In genomic region chr5:117115836-117116366, GRCm38 (mm10) we compare ENCODE assay signal across 7 mouse cellular contexts. TPM values are rescaled to one million over a fixed set of nuclear protein-coding genes. Genes with fewer than 3 reads are reported as not detected.
DNase-seq lines count a peak whose midpoint lies in the region; ATAC-seq and TF ChIP-seq lines count a peak whose summit lies in the region.

Suds3 (minus strand) TSS chr5:117116113.

- H3K4me1 ChIP-seq in intestine, postnatal 0 days (replicated peaks; ENCODE audit: control insufficient read depth, insufficient read depth, low read length): no peaks in the 10 kb centered on the region
- peaks cover 10% of the 10 kb centered on the region for H3K4me1 ChIP-seq in midbrain, embryonic 12.5 days
- H3K4me1 ChIP-seq in small intestine, adult 2 months (ENCODE audit: control insufficient read depth, insufficient read depth, insufficient read length, low read length): peaks cover 4% of the 10 kb centered on the region; the same call in 1 of the 2 replicates

- peak within 1 kb of the TSS; percentile 89 for H3K27ac ChIP-seq in intestine, postnatal 0 days (ENCODE audit: low read depth, low read length)
- H3K27ac ChIP-seq in midbrain, embryonic 12.5 days (replicated peaks): peak within 1 kb of the TSS; percentile 85
- peak within 1 kb of the TSS; percentile 86 for H3K27ac ChIP-seq in small intestine, adult 2 months (ENCODE audit: insufficient read depth, low read depth, low read length)

- DNase-seq in adrenal gland, adult 8-10 months: peak; percentile 93
- peak; percentile 93 for DNase-seq in embryo, embryonic 9.5 days (ENCODE audit: extremely low spot score)
- DNase-seq in gonadal fat pad, adult 2 months (ENCODE audit: low read depth): no peak
- peak; percentile 95 for DNase-seq in left cerebral cortex, postnatal 4 days

- H3K9me3 ChIP-seq in intestine, postnatal 0 days (ENCODE audit: control insufficient read depth): no peaks in the 10 kb centered on the region
- no peaks in the 10 kb centered on the region for H3K9me3 ChIP-seq in midbrain, embryonic 12.5 days

- TF ChIP-seq CTCF in intestine, postnatal 0 days (IDR thresholded peaks at IDR 0.05; ENCODE audit: low read depth): peak; percentile 96
- peak; percentile 95 for TF ChIP-seq CTCF in small intestine, adult 2 months (IDR thresholded peaks at IDR 0.05; ENCODE audit: extremely low read depth, insufficient read length, insufficient replicate concordance, low read depth, low read length)

- peaks cover 22% of the 10 kb centered on the region for H3K36me3 ChIP-seq in intestine, postnatal 0 days (ENCODE audit: control insufficient read depth, insufficient read depth)
- H3K36me3 ChIP-seq in midbrain, embryonic 12.5 days: peaks cover 28% of the 10 kb centered on the region
- H3K36me3 ChIP-seq in small intestine, adult 2 months (ENCODE audit: control insufficient read depth, insufficient read depth, low read length): peaks cover 20% of the 10 kb centered on the region

- under 1% methylated on average over 58 of the region's 59 CpGs for WGBS in intestine, postnatal 0 days
- WGBS in midbrain, embryonic 12.5 days: under 1% methylated on average over 59 of the region's 59 CpGs
- 2% methylated on average over 59 of the region's 59 CpGs for WGBS in small intestine, adult 2 months

- H3K4me3 ChIP-seq in intestine, postnatal 0 days (ENCODE audit: low read depth, low read length): peak within 1 kb of the TSS; percentile 85
- peak within 1 kb of the TSS; percentile 96 for H3K4me3 ChIP-seq in midbrain, embryonic 12.5 days
- H3K4me3 ChIP-seq in small intestine, adult 2 months (ENCODE audit: low read depth, low read length): peak within 1 kb of the TSS; percentile 86

- intact Hi-C loops in left cerebral cortex, postnatal 4 days (cut with DNase I): loop anchor here (5.0 kb wide), 1 partner anchor 126 kb away; no protein-coding TSS in a partner anchor

- peak; percentile 42 for TF ChIP-seq POLR2A in small intestine, adult 2 months (IDR thresholded peaks at IDR 0.05; ENCODE audit: low read depth, low read length)

- peak; percentile 71 for ATAC-seq in intestine, postnatal 0 days
- peak; percentile 76 for ATAC-seq in midbrain, embryonic 12.5 days (ENCODE audit: low FRiP score, low read depth)

- peak within 1 kb of the TSS; percentile 95 for H3K9ac ChIP-seq in intestine, postnatal 0 days (ENCODE audit: low read depth, low read length)
- peak within 1 kb of the TSS; percentile 89 for H3K9ac ChIP-seq in midbrain, embryonic 12.5 days (replicated peaks)

- no peaks in the 10 kb centered on the region for H3K27me3 ChIP-seq in intestine, postnatal 0 days (replicated peaks; ENCODE audit: control insufficient read depth, insufficient read depth, low read length)
- H3K27me3 ChIP-seq in midbrain, embryonic 12.5 days: peaks cover 5% of the 10 kb centered on the region
- no peaks in the 10 kb centered on the region for H3K27me3 ChIP-seq in small intestine, adult 2 months (ENCODE audit: control insufficient read depth, insufficient read depth, low read length)

- H3K4me2 ChIP-seq in intestine, postnatal 0 days (replicated peaks; ENCODE audit: low read depth): peak within 1 kb of the TSS; percentile 88
- H3K4me2 ChIP-seq in midbrain, embryonic 12.5 days (replicated peaks): peak within 1 kb of the TSS; percentile 96

RNA-seq across cellular contexts. Expression of gene Suds3, which starts in this region (rescaled TPM):
- 100 to 1,000 TPM; 108 to 130 (median 123) TPM for total RNA-seq in adrenal gland, adult 8-10 months (2022)
- polyA plus RNA-seq in gonadal fat pad, adult 2 months (2012; rRNA removed): 63.0 and 65.4 TPM in 2 replicates
- 41.8 and 47.2 TPM in 2 replicates for polyA plus RNA-seq in intestine, postnatal 0 days (2015; fragmentation: Nextera tagmentation; extraction: Ambion mirVana)
- total RNA-seq in left cerebral cortex, postnatal 4 days (2021): 10 to 100 TPM; 81.4 to 81.6 TPM
- polyA plus RNA-seq in midbrain, embryonic 12.5 days (2016; fragmentation: Nextera tagmentation; extraction: Ambion mirVana): 116 and 118 TPM in 2 replicates
- 51.1 and 114 TPM in 2 replicates for polyA plus RNA-seq in small intestine, adult 2 months (2012; rRNA removed)
